Mouse (Mus musculus): ENCODE results near the gene Ric3. TPM values are rescaled to one million over a fixed set of nuclear protein-coding genes. Genes with fewer than 3 reads are reported as not detected.
A peak's percentile ranks its signal among the peaks of the same experiment; 100 is the strongest.
"Not testable (repeated sequence)": the region's sequence is repeated elsewhere in the genome, so short reads cannot be mapped to it uniquely, and the experiment has no call there.

Ric3 gene
- polyA plus RNA-seq, 1 experiment from 2014 or later: 32.2 TPM

DNA sequence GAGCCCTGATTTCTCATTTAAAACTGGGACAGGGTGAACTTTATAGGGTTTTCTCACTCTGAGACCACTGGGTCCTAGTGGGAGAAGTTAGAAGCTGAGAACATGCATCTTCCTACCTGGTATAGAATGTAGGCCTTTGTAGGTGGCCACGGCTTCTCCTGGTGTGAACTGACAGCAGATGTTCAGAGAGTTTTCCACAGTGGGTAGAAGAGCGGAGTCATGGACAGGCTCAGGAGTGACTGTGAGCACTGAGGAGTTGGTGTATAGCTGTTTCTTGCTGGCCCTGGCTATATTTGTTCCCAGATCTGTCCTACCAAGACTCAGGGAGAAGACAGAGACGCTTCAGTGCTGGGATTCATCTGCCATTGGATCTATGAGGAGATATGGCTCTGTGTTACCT is 18.0 kb upstream of the Ric3 start:
- no peaks in the 10 kb centered on the region for H3K27me3 ChIP-seq (replicated peaks; ENCODE audit: control insufficient read depth, insufficient read depth, low read length)
- no peaks in the 10 kb centered on the region for H3K36me3 ChIP-seq (ENCODE audit: control insufficient read depth, insufficient read depth, low read length)
- 92% methylated on average over 3 of the region's 3 CpGs for WGBS
- H3K4me3 ChIP-seq (ENCODE audit: low read length): no peak overlapping the region
- H3K9ac ChIP-seq (ENCODE audit: low read depth, low read length): no peak overlapping the region
- H3K4me2 ChIP-seq (ENCODE audit: low read length): no peak overlapping the region
- no peak overlapping the region for H3K27ac ChIP-seq (ENCODE audit: low read depth, low read length)
- H3K4me1 ChIP-seq (ENCODE audit: control insufficient read depth, insufficient read depth, low read depth, low read length): no peaks in the 10 kb centered on the region
- ATAC-seq: no peak
- H3K9me3 ChIP-seq (ENCODE audit: control insufficient read depth, low read length): no peaks in the 10 kb centered on the region

DNA sequence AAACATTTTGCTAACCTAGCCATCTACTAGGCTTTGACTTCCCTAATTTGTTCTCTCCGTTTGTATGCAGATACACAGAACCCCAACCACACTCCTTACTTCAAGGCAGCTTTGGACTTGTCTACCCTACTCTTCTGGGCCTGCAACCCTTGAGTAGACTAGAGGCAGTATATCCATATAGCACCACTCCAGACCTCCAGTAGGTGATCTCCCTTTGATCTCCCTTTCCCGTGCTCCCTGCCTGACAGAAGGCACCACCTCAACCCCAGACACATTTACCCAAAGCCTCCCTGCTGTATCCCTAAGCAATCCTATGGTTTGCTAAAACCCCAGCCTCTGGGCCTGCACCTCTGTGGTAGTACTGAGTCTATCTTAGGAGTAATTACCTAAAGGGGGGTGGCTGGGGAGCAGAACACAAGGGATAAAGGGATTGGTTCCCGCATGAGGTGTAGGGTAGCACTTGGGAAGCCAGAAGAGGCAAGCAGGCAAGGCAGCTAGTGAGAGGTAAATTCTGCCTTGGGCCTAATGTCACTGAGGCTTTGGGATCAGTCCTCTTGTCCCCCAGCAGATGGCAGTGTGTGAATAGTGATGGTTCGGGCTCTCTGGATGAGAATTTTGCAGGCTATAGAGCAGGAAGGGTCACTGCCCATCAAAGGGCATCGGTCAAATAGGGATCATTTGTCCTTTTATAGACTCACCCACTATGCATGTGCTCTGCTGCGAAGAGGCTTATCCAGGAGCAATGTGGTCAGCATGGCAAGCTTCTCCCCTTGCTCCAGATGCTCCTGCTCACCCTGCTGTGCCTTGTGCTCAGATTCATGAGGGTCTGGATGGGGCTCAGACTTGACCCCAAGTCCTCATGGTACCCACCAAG is 15.3 kb upstream of the Ric3 start:
- Histone ChIP-seq H3K36me3 (ENCODE audit: control insufficient read depth, insufficient read depth, low read length) (no peaks in the 10 kb centered on the region), H3K27ac (ENCODE audit: low read depth, low read length) (no peak overlapping the region), H3K4me1 (ENCODE audit: control insufficient read depth, insufficient read depth, low read depth, low read length) (no peaks in the 10 kb centered on the region), H3K4me2 (ENCODE audit: low read length) (no peak overlapping the region), H3K27me3 (replicated peaks; ENCODE audit: control insufficient read depth, insufficient read depth, low read length) (no peaks in the 10 kb centered on the region), H3K9me3 (ENCODE audit: control insufficient read depth, low read length) (no peaks in the 10 kb centered on the region), H3K9ac (ENCODE audit: low read depth, low read length) (no peak overlapping the region), H3K4me3 (ENCODE audit: low read length) (no peak overlapping the region)
- WGBS: 29% methylated on average over 6 of the region's 6 CpGs
- ATAC-seq: peak; percentile 78

DNA sequence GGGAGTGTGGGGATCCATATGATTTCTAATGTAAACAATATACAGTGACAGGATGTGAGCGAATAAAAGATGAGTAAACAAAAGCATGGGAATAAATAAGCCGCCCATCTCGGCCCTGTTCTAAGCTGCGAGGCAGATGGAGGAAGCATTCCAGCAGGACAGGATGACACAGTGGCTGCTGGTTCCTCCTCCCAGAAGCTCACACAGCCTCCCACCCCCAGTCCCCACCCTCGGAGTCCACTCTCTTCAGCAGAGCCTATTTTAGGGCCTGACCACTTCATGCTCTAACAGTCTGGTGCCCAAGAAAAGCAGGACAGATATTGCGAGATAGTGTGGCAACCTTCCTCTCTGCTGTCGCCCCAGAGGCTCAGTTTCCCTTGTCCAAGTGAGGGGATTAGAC is 14.1 kb upstream of the Ric3 start:
- H3K27ac ChIP-seq (ENCODE audit: low read depth, low read length): no peak overlapping the region
- H3K4me1 ChIP-seq (ENCODE audit: control insufficient read depth, insufficient read depth, low read depth, low read length): no peaks in the 10 kb centered on the region
- no peaks in the 10 kb centered on the region for H3K9me3 ChIP-seq (ENCODE audit: control insufficient read depth, low read length)

DNA sequence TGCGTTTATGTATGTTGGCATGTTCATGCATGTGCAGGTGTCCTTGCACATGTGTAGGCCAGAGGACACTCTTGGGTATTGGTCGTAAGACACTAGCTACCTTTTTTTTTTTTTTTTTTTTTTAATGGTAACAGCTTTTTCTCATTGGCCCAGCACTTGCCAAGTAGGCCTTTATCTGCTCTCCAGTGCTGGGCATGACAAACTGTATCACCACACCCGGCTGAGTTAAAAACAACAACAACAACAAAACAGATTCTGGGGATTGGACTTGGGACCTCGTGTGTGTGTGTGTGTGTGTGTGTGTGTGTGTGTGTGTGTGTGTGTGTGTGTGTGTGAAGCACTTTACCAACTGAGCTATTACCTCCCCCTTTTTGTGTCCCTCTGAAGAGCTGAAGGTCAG is 13.5 kb upstream of the Ric3 start:
- WGBS: 87% methylated on average over 4 of the region's 4 CpGs
- Histone ChIP-seq H3K27me3 (replicated peaks; ENCODE audit: control insufficient read depth, insufficient read depth, low read length) (no peaks in the 10 kb centered on the region), H3K27ac (ENCODE audit: low read depth, low read length) (no peak overlapping the region), H3K4me3 (ENCODE audit: low read length) (no peak overlapping the region), H3K4me2 (ENCODE audit: low read length) (no peak overlapping the region), H3K36me3 (ENCODE audit: control insufficient read depth, insufficient read depth, low read length) (no peaks in the 10 kb centered on the region), H3K9me3 (ENCODE audit: control insufficient read depth, low read length) (no peaks in the 10 kb centered on the region), H3K9ac (ENCODE audit: low read depth, low read length) (no peak overlapping the region), H3K4me1 (ENCODE audit: control insufficient read depth, insufficient read depth, low read depth, low read length) (no peaks in the 10 kb centered on the region)
- no peak for ATAC-seq

More for the DNA sequence above, 14.1 kb upstream of the Ric3 start:
- H3K36me3 ChIP-seq (ENCODE audit: control insufficient read depth, insufficient read depth, low read length): no peaks in the 10 kb centered on the region
- no peak; the same call in 1 of the 2 replicates for ATAC-seq
- no peak overlapping the region for H3K4me2 ChIP-seq (ENCODE audit: low read length)
- WGBS: 75% methylated on average over 7 of the region's 7 CpGs
- H3K4me3 ChIP-seq (ENCODE audit: low read length): no peak overlapping the region
- no peak overlapping the region for H3K9ac ChIP-seq (ENCODE audit: low read depth, low read length)
- H3K27me3 ChIP-seq (replicated peaks; ENCODE audit: control insufficient read depth, insufficient read depth, low read length): no peaks in the 10 kb centered on the region

DNA sequence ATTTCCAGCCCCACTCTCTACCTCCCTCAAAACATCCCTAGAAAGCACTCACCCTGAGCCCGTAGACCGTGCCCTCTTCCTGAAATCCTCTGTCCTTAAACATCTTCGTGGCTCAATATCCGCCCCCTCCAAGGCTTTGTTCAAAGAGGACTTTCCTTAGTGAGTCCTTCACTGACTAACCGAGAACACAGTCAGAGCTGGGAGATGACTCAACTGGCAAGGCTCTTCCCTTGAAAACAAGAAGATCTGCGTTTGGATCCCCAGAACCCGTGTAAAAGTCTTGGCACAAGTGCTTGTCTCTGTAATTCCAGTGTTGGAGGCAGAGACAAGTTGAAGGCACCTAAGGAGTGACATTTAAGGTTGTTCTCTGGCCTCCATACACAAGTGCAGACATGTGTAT is 11.2 kb upstream of the Ric3 start:
- Histone ChIP-seq H3K4me3 (ENCODE audit: low read length) (no peak overlapping the region), H3K4me2 (ENCODE audit: low read length) (no peak overlapping the region), H3K27ac (ENCODE audit: low read depth, low read length) (no peak overlapping the region), H3K27me3 (replicated peaks; ENCODE audit: control insufficient read depth, insufficient read depth, low read length) (no peaks in the 10 kb centered on the region), H3K4me1 (ENCODE audit: control insufficient read depth, insufficient read depth, low read depth, low read length) (no peaks in the 10 kb centered on the region), H3K9ac (ENCODE audit: low read depth, low read length) (no peak overlapping the region), H3K9me3 (ENCODE audit: control insufficient read depth, low read length) (no peaks in the 10 kb centered on the region), H3K36me3 (ENCODE audit: control insufficient read depth, insufficient read depth, low read length) (no peaks in the 10 kb centered on the region)
- WGBS: no CpG with 5 or more reads among the region's 7 CpGs
- ATAC-seq: no peak

DNA sequence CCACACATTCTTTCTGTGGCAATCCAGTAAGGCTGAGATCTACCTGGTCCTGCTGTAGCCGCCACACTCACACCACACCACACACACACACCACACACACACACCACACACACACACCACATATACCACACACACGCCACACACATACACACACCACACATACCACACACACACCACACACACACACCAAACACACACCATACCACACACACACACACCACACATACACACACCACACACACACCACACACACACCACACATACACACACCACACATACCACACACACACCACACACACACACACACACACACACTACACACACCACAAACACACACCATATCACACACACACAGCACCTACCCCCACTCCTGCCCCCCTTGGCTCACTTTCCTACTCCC is 8.2 kb upstream of the Ric3 start:
- H3K4me1 ChIP-seq (ENCODE audit: control insufficient read depth, insufficient read depth, low read depth, low read length); H3K36me3 ChIP-seq (ENCODE audit: control insufficient read depth, insufficient read depth, low read length); H3K9ac ChIP-seq (ENCODE audit: low read depth, low read length); H3K4me3 ChIP-seq (ENCODE audit: low read length); H3K4me2 ChIP-seq (ENCODE audit: low read length); H3K9me3 ChIP-seq (ENCODE audit: control insufficient read depth, low read length); ATAC-seq; H3K27me3 ChIP-seq (replicated peaks; ENCODE audit: control insufficient read depth, insufficient read depth, low read length); H3K27ac ChIP-seq (ENCODE audit: low read depth, low read length): not testable (repeated sequence)
- WGBS: no CpG with 5 or more reads among the region's 2 CpGs

DNA sequence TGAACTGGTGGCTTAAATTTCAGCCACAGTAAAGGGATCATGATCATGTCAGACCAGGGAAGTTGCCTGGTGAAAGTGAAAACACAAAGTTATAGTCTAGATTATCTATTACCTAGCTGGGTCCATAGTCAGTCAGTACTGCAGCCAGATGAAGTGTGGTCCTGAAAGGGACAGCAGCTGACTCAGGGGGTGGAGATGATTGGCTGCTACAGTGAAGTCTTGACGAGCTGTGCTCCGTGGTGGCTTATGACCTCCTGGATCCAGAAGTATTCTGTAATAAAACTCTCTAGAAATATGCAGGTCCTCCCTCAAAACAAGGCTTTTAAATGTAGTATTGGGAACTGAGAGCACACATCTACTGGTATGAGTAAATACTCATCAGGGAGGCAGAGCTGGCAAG is 3.8 kb upstream of the Ric3 start:
- H3K36me3 ChIP-seq (ENCODE audit: control insufficient read depth, insufficient read depth, low read length): no peaks in the 10 kb centered on the region
- H3K27ac ChIP-seq (ENCODE audit: low read depth, low read length): no peak overlapping the region
- no peak for ATAC-seq
- H3K27me3 ChIP-seq (replicated peaks; ENCODE audit: control insufficient read depth, insufficient read depth, low read length): no peaks in the 10 kb centered on the region
- H3K9me3 ChIP-seq (ENCODE audit: control insufficient read depth, low read length): no peaks in the 10 kb centered on the region
- WGBS: 25% methylated on average over 2 of the region's 2 CpGs
- H3K4me1 ChIP-seq (ENCODE audit: control insufficient read depth, insufficient read depth, low read depth, low read length): peaks cover 6% of the 10 kb centered on the region
- H3K4me2 ChIP-seq (ENCODE audit: low read length): no peak overlapping the region
- no peak overlapping the region for H3K4me3 ChIP-seq (ENCODE audit: low read length)
- H3K9ac ChIP-seq (ENCODE audit: low read depth, low read length): no peak overlapping the region

DNA sequence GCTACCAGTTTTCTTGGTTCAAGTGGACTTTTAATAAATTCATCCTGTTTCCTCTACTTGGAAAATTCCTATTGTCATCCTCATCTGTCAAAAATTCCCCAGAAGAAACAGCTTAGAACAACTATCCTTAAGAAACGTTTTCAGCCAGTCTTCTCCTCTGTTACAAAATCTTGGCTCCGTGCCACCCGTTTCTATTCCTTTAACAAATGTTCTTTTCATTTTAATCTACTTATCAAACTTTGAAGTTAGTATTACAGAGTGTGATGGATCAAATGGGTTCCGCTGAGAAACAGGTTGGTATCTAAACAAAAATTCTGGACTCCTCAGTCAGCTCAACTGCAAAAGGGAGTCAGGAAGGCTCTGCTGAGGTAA is 668 bp upstream of the Ric3 start:
- WGBS: 79% methylated on average over 4 of the region's 4 CpGs
- peak overlapping the region; percentile 75 for H3K4me2 ChIP-seq (ENCODE audit: low read length)
- no peaks in the 10 kb centered on the region for H3K36me3 ChIP-seq (ENCODE audit: control insufficient read depth, insufficient read depth, low read length)
- no peak overlapping the region for H3K9ac ChIP-seq (ENCODE audit: low read depth, low read length)
- H3K9me3 ChIP-seq (ENCODE audit: control insufficient read depth, low read length): no peaks in the 10 kb centered on the region
- no peak overlapping the region for H3K27ac ChIP-seq (ENCODE audit: low read depth, low read length)
- ATAC-seq: no peak
- H3K4me3 ChIP-seq (ENCODE audit: low read length): peak overlapping the region; percentile 79
- H3K4me1 ChIP-seq (ENCODE audit: control insufficient read depth, insufficient read depth, low read depth, low read length): peaks cover 9% of the 10 kb centered on the region
- no peaks in the 10 kb centered on the region for H3K27me3 ChIP-seq (replicated peaks; ENCODE audit: control insufficient read depth, insufficient read depth, low read length)

DNA sequence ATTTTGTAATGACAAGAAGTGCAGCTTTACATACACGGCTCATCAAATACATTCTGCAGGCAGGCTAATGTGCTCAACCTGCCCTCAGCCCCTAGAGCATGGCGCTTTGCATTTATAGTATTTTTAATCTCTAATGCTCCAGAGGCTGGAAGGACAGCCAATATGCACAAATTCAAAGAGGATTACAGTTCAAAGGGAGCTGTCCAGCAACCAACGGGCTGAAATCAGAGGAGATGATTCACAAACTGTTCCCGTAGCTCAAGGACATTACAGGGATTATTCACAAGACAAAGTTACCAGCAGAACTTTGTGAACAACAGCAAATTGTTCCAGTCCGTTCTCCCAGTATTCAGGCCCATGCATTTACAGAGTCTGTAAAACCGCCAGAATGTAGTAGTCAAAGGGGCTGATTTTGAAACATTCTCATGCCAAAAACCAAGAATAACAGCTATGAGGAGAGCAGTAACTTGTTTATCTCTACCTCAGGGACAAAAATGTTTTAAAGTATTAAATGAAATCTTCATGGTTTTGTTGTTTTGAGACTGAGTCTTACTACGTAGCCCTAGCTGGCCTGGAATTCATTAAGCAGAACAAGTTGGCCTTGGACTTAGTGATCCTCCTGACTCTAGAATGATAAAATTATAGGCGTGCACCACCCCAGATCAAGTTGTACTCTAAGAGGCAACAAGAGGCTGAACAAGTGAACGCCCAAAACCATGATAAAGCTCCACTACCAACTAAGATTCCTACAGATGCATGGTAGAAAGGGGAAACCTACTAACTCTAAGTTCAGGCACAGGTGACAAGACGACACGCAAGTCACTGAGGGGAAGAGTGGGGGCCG is 640 bp downstream of the Ric3 start:
- Histone ChIP-seq H3K27ac (ENCODE audit: low read depth, low read length) (peak overlapping the region; percentile 69), H3K4me3 (ENCODE audit: low read length) (peak overlapping the region; percentile 79), H3K36me3 (ENCODE audit: control insufficient read depth, insufficient read depth, low read length) (no peaks in the 10 kb centered on the region), H3K27me3 (replicated peaks; ENCODE audit: control insufficient read depth, insufficient read depth, low read length) (no peaks in the 10 kb centered on the region), H3K4me2 (ENCODE audit: low read length) (peak overlapping the region; percentile 75), H3K9ac (ENCODE audit: low read depth, low read length) (peak overlapping the region; percentile 81), H3K9me3 (ENCODE audit: control insufficient read depth, low read length) (no peaks in the 10 kb centered on the region), H3K4me1 (ENCODE audit: control insufficient read depth, insufficient read depth, low read depth, low read length) (peaks cover 9% of the 10 kb centered on the region)
- WGBS: 18% methylated on average over 12 of the region's 12 CpGs
- ATAC-seq: no peak; the same call in 1 of the 2 replicates

All from hindbrain, embryonic 16.5 days (tissue).